Mouse (Mus musculus): ENCODE measurements around the gene Gng3.

Gng3 gene

GRCm38 (mm10) chr19:8806810-8807209 lies 32.2 kb downstream of the Gng3 start:
- in situ Hi-C loops (cut with MboI, MseI): no loop called here

- in situ Hi-C loops (cut with MboI, MseI): no loop called here
Observed at GRCm38 (mm10) chr19:8803879-8804660, 34.9 kb downstream of the Gng3 start.

- in situ Hi-C loops (cut with MboI, MseI): no loop called here
Observed at GRCm38 (mm10) chr19:8803204-8803780, 35.7 kb downstream of the Gng3 start.

- in situ Hi-C loops (cut with MboI, MseI): no loop called here
Observed at GRCm38 (mm10) chr19:8802130-8802821, 36.7 kb downstream of the Gng3 start, which contains the start of gene Zbtb3. Zbtb3 (plus strand) TSS chr19:8802555.

- in situ Hi-C loops (cut with MboI, MseI): no loop called here
Observed at GRCm38 (mm10) chr19:8798947-8799315, 40.1 kb downstream of the Gng3 start.

GRCm38 (mm10) chr19:8798264-8798946 lies 40.6 kb downstream of the Gng3 start, which contains the start of gene Polr2g:
Polr2g (minus strand) TSS chr19:8798577.
- in situ Hi-C loops (cut with MboI, MseI): no loop called here

GRCm38 (mm10) chr19:8790171-8790570 lies 48.8 kb downstream of the Gng3 start:
- in situ Hi-C loops (cut with MboI, MseI): no loop called here

GRCm38 (mm10) chr19:8789171-8789570 lies 49.8 kb downstream of the Gng3 start:
- in situ Hi-C loops (cut with MboI, MseI): no loop called here

- in situ Hi-C loops (cut with MboI, MseI): no loop called here
Observed at GRCm38 (mm10) chr19:8788521-8788920, 50.5 kb downstream of the Gng3 start.

Data from T-helper 2 cell (primary cell).